Mouse (Mus musculus) CD4-positive, CD25-positive, alpha-beta regulatory T cell, adult 2 months (primary cell): ENCODE data around the gene Nhlrc4.

ENCODE experiments used
- DNase-seq: peaks from one replicate; pipeline ENCODE4 v3.0.0-alpha.2; 2012; ENCODE audit warnings: low read depth, low spot score

The Nhlrc4 gene

DNA sequence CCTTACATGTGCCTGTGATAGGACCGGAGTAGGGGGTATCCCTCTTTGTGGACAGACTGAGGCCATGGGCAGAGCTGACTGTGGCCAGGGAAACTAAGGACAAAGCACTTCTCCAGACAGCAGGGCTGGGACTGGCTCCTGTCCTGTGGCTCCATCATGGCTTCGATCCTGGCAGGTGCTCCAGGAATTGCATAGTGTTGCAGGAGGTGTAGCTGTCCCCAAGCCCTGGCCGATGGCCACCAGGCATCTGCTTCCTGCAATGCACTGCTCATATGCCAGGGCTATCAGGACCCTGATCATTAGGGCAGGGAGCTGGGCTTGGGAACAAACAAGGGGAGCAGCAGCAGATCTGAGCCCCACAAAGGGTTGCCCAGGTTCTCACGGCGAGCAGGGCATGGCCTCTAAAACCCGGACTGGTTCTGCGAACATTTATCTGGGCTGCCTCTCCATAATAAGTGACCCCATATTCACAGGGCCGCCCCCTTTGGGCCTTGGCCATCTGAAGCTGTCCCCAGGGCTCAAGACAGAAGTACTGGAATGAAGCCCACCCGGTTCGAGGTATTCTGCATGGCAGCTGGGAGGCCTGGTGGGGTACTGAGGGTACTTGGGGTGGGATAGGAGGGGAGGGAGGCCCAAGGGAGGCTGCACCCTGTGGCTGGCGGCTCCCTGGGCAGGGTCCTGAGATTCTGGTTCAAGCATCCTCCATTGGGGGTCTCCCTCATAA is 14.2 kb upstream of the Nhlrc4 start:
- no peak for DNase-seq

DNA sequence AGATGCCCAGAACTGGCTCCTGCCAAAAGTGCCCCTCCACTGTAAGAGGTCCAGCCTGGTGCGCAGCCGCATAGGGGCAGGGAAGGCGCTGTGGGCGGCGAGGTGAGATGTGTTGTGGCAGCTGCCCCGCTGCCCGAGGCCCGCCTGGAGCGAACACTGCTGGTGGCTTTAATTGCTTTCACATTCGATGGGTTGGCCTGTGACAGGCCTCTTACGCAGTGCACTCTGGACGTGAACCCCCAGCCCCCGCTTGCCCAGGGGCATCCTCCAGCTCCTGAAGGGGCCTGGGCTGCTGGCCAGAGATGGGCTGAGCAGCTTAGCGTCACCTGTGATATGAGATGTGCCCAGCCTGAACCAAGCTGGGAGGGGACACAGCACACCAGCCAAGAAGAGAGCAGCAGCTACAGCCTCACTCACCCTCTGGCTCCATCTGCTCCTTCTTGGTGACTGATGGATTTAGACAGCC is 12.9 kb upstream of the Nhlrc4 start:
- no peak for DNase-seq

DNA sequence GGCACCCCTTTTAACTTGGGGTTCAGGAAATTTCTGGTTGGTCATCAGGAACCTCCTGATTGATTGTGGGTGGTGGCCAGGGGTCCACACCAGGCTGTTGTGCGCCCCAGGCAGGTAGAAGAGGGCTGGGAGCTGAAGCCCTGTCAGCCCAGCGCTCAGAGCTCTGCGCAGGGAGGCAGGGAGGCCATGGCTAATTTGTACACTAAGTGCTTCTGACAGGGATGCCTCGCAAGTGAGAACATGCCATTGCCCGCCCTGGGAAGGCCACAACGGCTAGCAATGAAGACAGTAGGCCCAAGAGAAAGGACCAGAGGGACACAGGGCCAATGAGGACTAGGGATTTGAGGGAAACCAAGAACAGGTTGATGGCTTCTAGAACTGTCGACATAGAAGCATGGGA is 11.9 kb upstream of the Nhlrc4 start:
- no peak for DNase-seq

DNA sequence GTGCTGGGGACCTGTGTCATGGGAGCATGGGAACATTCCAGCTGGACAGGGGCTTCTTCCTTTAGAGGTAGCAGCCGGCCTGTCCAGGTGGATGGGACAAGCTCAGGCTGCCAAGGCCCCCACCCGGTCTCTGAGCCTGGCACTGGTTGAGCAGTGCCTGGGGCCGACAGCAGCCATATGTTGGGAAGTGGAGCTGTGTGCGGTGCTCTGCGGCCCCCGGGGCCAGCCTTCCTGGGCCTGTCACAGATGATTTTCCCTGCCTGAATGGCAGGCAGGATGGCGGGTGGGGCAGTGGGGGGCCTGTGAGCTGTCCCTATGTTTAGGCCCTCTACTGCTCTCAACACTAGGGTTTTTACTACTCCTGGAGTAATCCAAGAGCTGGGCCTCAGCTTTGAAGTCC is 11.4 kb upstream of the Nhlrc4 start:
- DNase-seq, result no peak

DNA sequence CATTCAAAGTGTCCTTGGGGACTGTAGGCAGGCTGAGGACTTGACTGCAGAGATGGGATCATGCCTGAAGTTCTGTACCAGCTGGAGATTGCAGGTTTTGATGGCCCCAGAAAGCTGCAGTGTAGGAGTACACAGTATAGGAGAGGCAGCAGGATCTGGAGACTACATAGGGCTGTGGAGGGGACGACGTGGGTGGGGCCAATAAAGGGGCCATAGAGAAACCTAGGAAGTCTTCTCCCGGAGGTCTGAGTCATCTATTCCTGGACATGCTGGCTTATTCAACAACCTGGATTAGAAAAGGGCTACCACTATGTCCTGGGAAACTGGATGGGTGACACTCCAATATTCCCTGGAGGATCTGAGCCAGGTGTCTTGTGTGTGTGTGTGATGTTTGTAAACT is 11.0 kb upstream of the Nhlrc4 start:
- DNase-seq, result no peak

DNA sequence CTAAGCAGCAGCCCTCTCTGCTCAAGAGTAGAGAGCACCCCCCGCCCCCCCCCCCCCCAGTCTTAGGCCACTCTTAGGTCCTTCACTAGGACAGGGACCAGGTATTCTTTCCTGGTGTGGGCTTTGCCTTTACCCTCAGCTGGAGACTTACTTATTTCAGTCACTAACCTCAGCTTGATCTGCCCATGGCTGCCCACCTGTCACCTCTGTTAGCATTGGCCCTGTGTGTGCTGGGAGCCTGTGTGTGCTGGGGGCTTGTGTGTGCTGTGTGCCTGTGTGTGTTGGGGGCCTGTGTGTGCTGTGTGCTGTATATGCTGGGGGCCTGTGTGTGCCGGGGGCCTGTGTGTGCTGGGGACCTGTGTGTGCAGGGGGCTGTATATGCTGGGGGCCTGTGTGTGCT is 9.9 kb upstream of the Nhlrc4 start:
- no peak for DNase-seq

DNA sequence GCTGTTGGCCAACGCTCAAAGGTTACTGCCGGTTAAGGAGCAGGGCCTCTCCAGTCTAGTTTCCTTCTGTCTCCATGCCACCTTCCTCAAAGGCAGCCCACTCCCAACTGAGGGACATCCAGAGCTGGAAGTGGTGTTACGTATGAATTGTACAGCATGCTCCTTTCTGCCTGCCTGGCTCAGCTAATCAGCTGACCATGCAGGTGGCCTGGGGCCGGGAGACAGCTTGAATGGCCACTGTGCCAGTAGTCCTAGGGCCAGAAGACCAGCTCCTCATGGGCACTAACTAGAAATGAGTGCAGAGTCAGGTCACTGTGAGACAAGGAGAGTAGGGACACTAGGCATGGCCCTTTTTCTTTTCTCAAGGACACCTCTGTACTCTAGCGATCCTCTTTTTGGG is 8.4 kb upstream of the Nhlrc4 start:
- DNase-seq, result no peak

DNA sequence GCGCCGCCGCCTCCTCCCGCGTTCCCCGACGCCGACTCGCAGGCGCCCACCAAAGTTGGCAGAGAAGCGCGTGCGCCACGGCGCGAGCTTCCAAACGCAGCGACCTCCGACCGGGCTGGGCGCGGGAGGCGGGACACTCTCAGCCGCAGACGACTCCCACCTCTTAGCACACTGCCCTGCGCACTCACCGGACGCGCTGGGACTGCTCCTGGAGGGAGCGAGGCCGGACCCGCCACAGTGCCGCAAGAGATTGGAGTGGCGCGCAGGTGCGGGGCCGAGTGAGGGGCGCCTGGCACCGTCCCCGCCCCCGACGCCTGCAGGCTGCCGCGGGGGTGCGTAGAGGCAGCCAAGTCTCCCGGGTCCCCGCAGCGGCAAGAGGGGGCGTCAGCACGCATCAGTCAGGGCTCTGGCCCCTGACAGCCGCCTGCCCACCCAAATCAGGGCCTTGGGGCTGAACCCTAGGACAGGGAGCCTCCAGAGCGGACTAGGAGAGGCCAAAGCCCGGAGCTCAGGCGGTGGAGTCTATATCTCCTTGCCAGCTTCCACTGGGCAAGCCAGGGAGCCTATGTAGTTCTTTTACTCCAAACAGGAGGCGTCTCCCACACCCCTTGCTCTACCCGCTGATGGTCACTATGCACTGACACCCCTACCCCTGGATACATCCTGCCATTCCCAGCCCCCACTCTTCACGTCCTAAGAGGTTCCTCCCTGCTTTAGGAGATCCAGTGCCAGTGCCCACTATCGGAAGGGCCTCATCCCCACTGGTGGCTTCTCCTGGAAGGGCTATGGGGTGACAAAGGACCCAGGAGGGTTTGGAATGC is 7.3 kb upstream of the Nhlrc4 start, which contains the start of gene A930017K11Rik:
Gene A930017K11Rik (minus strand): TSS at position 763 of the 821 bp plus-strand sequence.
- DNase-seq, result no peak

DNA sequence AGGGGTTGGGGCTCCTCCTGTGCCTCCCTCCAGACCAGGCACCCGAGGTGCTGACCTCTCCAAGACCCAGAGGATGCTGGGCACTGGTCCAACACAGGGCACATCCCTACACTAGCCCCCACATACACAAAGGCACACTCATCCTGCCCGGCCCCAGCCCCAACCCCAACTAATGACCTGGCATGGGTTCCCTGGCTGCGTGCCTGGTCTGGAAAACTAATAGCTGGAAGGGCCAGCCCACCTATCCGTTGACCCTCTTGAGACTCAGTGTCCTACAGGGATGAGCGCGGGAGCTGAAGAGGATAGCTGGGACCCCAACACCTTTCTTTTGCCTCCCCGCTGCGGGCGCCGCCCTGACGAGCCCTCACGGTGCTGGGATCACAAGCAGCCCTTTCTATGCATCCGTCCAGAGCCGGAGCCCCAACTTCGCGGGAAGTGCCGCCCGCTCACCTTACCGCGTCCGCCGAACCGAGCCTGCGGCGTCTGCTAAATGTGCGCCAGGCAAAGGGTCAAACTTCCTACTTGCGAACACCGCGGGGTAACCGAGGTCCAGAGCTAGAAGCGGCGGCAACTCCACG is 6.6 kb upstream of the Nhlrc4 start:
- DNase-seq, result no peak

DNA sequence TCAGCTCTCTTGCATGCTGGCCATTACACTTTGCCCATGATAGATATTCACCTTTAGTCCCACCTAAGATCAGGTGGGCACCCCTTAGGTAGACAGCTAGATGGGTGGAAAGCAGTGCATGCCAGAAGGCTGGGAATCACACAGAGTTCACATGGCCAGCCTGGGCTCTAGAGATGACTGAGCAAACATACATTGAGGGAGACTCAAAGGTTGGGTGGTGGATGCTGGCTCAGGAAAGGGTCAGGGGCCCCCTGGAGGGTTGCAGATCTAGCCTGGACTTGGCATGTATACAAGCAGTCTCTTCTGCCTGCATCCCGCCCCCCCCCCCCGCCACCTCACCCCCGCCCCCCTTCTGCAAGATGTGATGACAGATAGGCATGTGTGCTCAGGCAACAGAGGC is 5.9 kb upstream of the Nhlrc4 start:
- DNase-seq, result no peak

DNA sequence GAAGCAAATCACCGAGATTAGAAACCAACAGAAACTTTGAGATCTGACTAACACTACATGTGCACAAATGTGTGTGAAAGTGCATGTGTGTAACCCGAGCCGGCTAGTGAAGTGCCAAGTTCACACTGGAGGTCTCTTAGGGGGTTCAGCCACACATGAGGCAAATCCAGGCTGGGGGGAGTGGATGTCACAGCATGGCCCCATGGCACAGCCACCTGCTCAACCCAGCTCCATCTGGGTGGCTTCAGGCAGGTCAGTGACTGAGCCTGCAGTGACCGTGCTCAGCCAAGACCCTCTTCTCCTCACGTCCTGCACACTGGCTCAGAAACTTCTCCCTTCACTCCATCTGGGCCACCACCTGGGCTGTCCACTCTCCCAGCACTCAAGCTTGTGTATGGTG is 5.2 kb upstream of the Nhlrc4 start:
- no peak for DNase-seq

DNA sequence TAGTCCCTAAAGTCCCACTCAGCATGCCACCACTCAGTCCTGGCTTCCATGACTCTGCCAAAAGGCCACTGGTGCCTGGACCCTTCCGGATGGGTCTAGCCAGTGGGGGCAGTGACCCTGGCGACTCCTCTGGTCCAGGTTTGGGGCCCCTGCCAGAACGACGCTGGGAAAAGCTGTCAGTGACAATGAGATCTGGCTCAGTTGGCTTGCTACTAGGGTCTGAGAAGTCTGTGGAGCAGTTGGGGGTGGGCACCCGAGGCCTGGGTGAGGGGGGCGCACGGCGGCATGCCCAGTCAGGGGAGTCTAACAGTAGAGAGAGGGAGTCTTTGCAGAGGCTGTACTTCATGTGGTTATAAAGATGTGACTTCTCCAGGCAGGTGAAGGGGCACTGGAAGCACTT is 3.3 kb upstream of the Nhlrc4 start:
- DNase-seq, result no peak

DNA sequence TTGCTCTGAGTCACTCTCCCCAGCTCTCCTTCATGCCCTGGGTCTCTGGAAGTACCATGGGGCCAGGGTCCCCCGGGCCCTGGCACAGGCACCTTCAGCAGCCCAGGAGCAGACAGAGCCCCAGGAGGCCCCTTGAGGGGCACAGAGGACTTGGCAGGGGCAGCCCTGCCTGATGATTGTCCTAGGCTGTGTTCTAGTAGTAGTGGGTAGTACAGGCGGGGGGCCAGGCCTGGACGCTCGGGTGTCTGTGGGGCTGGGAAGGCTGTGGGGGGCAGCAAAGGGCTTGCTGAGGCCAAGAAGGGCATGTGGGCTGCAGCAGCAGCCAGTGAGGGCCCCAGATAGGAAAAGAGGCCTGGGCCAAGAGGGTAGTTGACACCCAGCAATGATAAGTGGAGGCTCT is 2.8 kb upstream of the Nhlrc4 start:
- no peak for DNase-seq

DNA sequence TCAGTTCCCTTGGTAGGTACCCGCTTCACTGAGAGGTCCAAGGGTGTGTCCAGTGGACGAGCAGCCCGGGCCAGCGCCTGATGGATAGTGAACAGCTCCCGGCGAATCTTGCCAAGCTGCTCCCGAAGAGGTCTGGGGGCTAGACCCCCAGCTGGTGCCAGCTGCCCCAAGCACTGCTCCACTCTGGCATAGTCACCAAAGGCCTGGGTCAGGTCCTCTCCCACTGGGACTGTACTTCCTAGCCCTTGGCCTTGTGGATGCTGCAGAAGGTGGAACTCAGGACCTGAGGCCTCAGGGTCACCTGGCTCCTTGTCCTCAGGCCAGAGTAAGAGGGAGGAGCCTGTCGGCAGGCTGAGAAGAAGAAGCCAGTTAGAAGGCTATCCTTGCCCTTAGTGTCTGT is 2.1 kb upstream of the Nhlrc4 start:
- no peak for DNase-seq

DNA sequence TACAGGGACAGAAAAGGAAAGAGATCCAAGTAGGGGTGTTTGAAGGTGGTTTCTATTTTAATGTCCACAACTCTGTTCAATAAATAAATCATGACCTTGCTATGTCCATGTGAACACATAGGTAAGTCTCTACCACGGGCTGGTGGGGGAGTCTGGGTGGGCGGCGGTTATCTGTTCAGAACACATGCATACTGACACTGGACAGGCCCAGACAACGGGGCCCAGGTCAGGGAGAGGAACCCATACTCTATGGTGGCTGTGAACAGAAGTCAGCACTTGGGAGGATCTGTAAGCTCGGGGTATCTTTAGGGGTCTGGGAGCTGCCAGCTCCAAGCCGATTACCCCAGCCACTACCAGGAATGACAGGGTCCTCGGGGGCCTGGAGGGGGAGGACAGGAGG is 1.6 kb upstream of the Nhlrc4 start:
- DNase-seq, result no peak

DNA sequence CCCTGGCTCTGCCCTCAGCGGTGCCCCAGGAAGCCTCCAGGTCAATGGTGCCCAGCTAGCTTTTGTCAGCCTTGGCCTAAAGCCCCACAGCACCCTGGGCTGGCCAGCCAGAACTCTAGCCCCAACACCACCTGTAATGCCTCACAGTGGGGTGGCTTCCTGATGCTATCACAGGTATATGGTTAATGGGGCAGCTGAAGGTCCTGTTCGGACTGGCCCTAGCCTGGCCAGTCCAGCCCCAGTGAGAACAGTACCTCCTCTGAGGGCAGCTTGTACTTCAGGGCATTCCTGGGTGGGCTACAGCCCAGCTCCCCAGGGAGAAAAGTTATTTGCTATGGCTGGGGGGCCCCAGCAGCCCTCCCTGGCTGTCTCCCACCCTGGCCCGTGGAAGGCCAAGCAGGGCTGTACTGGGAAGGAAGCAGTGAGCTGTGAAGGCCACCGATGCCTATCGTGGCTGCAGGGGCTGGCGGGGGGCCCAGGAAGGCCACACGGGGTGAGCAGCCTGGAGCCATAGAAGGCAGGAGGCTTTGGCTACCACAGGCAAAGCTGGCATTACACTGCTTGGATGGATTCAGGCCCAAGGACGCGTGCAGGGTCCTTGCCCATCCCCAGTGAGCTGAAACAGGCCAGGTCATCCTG is 875 bp upstream of the Nhlrc4 start:
- DNase-seq, result no peak

DNA sequence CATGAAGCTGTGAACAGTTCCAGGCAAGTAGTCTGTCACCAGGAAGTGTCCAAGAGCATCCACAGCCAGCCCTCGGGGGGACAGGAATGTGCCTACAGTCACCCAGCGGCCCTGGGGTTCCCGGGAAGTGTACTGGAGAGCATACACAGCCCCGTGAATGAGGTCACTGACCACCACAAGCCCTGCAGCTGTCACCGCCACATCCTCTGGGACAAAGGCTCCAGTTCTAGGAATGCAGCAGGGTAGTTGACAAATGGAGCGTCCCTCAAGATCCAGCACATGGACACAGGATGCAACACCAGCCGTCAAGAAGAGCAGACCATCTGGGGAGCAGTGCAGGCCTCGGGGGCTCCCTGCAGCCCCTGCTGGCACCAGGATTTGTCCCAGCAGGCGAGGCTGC is 992 bp downstream of the Nhlrc4 start:
- DNase-seq, result no peak

DNA sequence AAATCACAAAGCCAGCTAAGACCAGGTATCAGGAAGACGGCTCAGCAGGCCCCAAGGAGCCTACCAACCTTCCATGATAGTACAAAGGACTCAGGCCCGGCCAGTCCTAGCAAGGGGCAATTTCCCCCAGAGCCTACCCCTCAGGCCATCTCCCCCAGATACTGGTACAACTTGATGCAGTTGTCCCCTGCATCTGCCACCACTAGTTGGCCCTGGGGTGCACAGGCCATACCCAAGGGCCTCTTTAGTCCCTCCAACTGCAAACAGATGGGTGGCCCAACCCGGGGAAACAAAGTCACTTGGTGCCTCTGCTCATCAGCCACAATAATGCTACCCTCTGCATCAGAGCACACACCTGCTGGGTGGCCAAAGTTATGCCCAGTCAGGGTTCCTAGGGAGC is 1.5 kb downstream of the Nhlrc4 start:
- DNase-seq, result no peak

DNA sequence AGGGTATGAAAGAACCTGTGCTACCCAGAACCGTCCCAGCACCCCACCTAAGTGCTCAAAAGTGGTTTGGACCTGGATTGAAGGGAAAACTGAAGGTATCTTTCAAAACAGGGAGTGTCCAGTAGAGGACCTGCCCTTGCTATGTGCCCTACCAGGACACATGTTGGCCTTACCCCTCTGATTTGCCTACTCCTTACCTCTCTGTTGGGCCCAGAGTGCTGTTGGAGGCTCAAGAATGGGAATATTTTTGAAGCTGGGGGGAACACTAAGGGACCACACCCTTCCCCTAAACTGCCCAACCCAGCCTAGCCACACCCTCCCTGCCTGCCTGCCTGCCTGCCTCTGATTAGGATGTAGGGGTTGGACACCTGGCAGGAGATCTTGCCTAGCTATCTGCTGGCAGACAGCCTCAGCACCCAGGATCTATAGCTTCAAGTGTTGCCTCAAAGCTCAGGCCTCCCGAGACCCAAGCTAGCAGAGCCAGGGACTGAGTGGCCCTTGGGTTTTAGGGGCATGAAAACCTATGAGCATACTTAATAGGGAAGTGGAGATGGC is 2.1 kb downstream of the Nhlrc4 start:
- DNase-seq, result no peak

DNA sequence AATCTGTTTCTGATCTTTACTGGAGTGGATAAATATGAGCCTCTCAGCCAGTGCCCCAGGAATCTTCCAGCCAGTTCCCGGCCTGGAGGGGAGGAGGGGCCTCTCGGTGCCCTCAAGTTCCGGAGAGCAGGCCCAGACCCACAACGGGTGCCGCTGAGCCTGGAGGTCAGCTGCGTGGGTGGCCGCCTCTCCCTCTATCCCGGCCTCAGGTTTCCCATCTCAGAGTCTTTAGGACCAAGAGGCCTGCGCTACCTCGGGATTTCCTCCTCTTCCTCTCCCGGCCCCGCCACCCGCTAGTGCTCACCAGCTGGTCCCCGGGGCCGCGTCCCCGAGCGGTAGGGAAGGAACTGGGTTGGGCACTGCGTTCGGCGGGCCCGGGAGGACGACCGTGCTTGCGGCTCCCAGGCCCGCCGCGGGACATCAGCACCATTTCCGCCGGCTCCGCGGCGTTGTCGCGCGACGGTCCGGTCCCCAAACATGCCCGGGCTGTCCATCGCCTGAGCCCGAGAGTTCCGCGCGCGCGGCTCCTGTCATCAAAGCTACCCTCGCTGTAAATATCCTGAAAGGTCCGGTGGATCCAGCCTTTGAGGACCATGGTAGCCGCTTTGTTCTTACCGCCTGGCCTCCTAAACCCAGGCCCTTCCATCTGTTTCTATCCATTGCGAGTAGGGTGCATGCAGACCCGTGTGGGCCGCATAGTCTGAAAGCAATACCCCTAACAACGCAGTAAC is 3.1 kb downstream of the Nhlrc4 start:
- DNase-seq, result peak; percentile 84

DNA sequence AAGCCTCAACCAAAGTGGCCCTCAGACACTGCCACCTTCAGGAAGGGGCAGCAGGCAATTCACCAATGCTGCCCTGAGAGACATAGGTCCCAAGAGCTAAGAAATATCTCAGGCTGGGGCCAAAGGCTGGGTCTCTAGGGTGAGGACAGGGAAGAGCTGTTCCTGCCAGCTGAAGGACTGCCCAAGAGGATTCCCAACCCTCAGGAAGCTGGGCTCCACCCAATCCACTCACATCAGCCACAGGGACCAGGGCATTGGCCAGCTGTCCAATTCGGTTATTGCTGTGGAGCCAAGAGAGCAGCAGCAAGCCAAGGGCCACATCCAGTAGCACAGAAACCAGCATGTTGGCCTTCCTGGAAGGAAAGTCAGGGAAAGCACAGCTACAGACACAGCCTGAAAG is 10.2 kb downstream of the Nhlrc4 start:
- no peak for DNase-seq
